25 mouse cellular contexts compared by ENCODE assay signal in the genomic region with DNA sequence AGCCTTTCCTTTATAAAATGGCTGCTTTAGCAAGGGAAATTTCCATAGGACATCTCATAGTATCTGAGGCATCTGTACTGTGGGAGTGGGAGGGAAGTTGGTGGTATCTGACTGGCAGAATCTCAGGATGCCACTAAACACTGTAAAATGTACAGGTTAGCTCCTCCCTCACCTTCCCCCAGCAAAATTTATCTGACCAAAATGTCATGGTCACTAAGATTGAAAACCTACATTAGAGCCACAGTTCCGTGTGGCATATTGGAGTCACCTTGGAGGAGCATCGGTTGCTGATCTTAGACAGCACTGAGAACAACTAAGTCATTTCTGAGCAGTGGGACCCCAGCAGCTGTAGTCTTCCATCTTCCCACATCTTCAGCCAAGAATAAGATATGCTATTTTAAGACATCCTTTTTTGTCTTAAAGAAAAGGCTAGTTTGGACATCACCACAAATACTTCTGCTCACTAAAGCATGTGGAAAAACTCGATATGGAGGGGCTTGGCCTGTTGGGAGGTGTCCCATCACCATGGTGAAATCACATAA.
"Had no signal": no experiment of that assay in that cellular context is flagged by ENCODE, and none has a peak within 500 bp of the region (broad histone marks: within the 10 kb centered on the region; RNA-seq: fewer than 3 reads in every experiment).

No protein-coding gene starts in this region.

- H3K36me3 ChIP-seq: heart, embryonic 10.5 days; heart, embryonic 12.5 days; hindbrain, embryonic 10.5 days; hindbrain, embryonic 13.5 days; hindbrain, embryonic 15.5 days; kidney, embryonic 15.5 days; limb, embryonic 13.5 days; limb, embryonic 15.5 days; liver, embryonic 12.5 days had no signal

- H3K27me3 ChIP-seq: heart, embryonic 12.5 days; hindbrain, embryonic 13.5 days; hindbrain, embryonic 15.5 days; kidney, embryonic 15.5 days; limb, embryonic 13.5 days; limb, embryonic 15.5 days; liver, embryonic 12.5 days had no signal

- H3K4me1 ChIP-seq: liver, embryonic 12.5 days had no signal

- H3K4me3 ChIP-seq: heart, embryonic 10.5 days; heart, embryonic 12.5 days; hindbrain, embryonic 10.5 days; hindbrain, embryonic 13.5 days; hindbrain, embryonic 15.5 days; kidney, embryonic 15.5 days; limb, embryonic 13.5 days; limb, embryonic 15.5 days; liver, embryonic 12.5 days had no signal

- H3K9ac ChIP-seq: heart, embryonic 12.5 days; hindbrain, embryonic 13.5 days; hindbrain, embryonic 15.5 days; kidney, embryonic 15.5 days; limb, embryonic 13.5 days; limb, embryonic 15.5 days; liver, embryonic 12.5 days had no signal

- H3K27ac ChIP-seq: heart, embryonic 10.5 days; hindbrain, embryonic 10.5 days; hindbrain, embryonic 13.5 days; hindbrain, embryonic 15.5 days; hindbrain, postnatal 0 days; kidney, embryonic 15.5 days; kidney, postnatal 0 days; limb, embryonic 13.5 days; limb, embryonic 15.5 days; liver, embryonic 12.5 days had no signal

- H3K4me2 ChIP-seq: heart, embryonic 12.5 days; hindbrain, embryonic 13.5 days; hindbrain, embryonic 15.5 days; kidney, embryonic 15.5 days; limb, embryonic 13.5 days; limb, embryonic 15.5 days; liver, embryonic 12.5 days had no signal

- DNase-seq: gastrocnemius, postnatal 10 days; gastrocnemius, postnatal 25 days; heart, adult 18-20 months; heart, postnatal 10 days; heart, postnatal 4 days; kidney, adult 11 months; kidney, adult 2 months; kidney, adult 9 months; kidney, postnatal 14 days; kidney, postnatal 36 days; layer of hippocampus, adult 9-11 months; layer of hippocampus, postnatal 36 days; left cerebral cortex, postnatal 4 days had no signal

- H3K9me3 ChIP-seq: heart, embryonic 10.5 days; heart, embryonic 12.5 days; hindbrain, embryonic 10.5 days; hindbrain, embryonic 13.5 days; hindbrain, embryonic 15.5 days; kidney, embryonic 15.5 days; limb, embryonic 13.5 days; limb, embryonic 15.5 days; liver, embryonic 12.5 days had no signal

- ATAC-seq: hindbrain, postnatal 0 days; intestine, embryonic 16.5 days; liver, embryonic 12.5 days had no signal
